Mouse (Mus musculus) cerebellum, adult 18-20 months (tissue): ENCODE data around the gene Mcu.

Experiments used
- DNase-seq, 2 experiments: peaks; one replicate each; pipeline ENCODE4 v3.0.0; 2021

Mcu gene

DNA sequence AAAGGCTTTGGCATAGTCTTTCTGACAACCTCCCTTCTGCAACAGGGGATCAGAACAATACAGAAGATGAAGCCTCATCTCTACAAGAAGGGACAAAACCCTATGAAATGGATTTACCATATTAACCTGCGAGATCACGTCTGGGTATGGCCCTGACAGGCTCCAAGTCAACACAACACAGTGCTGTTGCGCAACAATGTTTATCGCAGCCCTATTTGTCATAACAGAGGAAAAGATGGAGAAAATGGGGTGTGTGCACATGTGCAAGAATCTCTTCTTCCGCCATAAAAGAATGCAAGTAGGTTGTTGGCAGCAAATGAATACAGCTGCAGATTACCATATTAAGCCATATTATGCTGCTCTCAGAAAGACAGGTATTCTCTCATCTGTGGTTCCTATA is 88.7 kb downstream of the Mcu start:
- DNase-seq: no peak

DNA sequence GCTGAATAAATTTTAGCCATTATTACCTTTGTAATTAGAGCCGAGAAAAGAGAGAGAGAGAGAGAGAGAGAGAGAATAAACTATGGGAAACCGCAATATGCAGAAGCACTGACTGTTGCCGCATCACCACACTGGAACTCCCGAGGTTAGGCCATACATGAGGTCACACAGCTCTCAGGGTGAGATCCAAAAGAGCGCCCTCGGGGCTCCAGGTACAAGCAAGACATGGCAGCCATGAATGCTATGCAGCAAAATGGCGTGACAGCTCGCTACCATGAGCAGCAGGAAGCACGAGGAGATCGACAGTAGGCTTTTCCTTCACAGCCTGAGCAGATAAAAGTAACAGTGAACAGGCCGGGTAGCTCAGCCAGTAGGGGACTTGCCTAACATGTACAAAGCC is 89.2 kb downstream of the Mcu start:
- no peak for DNase-seq

- DNase-seq: no peak
These were observed 91.8 kb downstream of the Mcu start for GRCm38 (mm10) chr10:59524675-59525074.

GRCm38 (mm10) chr10:59523826-59524331 is 92.6 kb downstream of the Mcu start:
- no peak for DNase-seq

DNA sequence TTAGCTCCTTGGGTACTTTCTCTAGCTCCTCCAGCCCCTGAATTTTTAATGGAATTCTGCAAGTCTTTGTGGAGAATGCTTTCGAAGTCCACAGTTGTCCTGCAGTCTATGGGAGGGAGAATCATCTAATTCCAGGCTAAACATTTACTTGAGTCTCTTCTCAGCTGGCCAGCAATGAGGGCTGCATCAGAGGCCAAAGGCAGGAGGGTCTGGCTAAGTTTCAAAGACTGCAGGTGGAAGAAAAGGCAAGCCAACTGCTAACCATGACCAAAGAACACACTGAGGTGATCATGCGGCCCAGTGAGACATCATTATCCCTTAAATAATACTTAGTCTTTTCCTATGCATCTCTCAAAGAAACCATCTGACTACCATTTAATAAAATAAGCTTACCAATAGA is 95.8 kb downstream of the Mcu start:
- DNase-seq: peak; percentile 55 to 71

DNA sequence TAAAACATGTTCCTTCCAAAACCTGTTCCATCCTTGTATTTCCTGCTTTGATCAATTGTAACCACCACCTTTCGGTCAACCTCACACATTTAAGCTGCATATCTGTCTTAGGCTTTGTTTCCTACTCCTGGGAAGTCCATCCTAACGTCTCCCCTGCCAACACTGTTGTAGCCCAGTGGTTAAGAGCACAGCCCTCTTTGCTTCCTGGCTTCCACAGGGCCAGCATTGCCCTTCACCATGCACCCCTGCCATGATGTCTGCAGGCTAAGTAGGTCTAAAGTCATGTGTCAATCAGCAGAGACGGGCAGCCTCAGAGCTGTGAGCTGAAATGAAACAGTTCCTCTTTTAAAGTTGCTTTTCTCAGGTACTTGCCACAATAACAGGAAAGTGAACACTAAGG is 97.1 kb downstream of the Mcu start:
- no peak for DNase-seq

DNA sequence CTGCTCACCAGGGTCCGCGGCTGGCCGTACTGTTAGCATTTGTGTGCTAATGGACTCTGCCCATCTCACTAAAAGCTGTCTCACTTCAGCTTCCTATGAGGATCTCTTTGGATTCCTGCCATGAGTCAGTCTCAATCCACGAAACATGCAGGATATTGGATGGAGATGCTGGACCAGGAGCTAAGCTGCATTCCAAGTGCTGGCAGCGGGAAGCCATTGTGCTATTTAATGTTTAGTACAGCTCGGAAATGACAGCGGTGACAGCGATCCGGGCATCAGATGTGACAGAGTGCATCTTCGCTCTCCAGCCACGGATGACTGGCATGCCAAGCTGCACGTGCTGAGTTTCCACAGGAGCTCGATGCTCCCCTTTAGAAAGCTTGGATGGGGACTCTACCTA is 99.3 kb downstream of the Mcu start:
- DNase-seq: peak; percentile 58 to 68

GRCm38 (mm10) chr10:59514739-59515464 is 101.6 kb downstream of the Mcu start:
- no peak for DNase-seq

DNA sequence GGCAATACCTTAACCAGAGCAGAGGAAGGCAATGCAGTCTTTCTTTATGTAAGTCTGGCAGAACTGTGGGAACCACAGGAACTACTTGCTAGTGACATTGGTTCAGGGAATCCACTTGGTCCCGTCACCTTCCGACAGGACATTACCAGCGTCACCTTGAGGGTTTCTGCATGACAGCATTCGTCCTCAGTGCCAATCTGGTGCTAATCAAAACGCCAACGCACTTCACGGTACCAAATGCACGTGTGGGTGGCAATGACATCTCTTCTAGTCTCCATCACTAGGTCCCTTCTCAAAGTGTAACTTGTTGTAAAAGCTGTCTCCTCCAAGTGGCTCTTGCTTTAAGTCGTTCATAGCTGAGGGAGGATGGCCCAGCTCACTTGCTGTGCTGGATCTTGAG is 104.3 kb downstream of the Mcu start:
- no peak for DNase-seq

- DNase-seq: no peak
These were observed 105.0 kb downstream of the Mcu start for GRCm38 (mm10) chr10:59511427-59511963.

DNA sequence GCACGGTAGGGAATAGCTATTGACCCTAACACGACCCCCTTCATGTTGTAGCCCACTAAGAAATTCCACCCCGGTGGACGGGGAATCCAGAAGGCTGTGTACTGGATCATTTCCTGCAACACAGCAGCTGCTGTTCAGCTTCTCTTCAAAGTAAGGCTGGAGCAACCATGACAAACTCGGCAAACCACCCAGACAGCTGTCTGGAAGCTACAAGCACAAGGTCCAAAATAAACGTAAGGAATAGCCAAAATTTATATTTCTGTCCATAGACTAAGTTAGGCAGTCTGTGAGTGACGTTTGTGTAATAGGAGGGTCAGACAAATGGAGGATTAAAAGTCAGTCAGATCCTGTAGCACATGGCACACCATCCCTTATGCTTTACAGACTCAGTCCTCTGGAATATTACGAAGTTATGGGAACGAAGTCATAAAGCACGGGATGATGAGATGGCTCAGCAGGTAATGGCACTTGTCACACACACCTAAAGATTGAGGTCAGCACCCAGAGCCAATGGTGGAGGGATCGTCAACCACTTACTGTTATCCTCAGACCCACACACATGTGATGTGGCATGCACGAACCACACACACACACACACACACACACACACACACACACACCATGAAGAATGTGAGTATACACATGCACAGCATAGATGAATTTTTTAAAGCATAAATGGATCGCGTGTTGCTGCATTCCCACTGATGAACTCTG is 105.6 kb downstream of the Mcu start:
- DNase-seq: no peak

DNA sequence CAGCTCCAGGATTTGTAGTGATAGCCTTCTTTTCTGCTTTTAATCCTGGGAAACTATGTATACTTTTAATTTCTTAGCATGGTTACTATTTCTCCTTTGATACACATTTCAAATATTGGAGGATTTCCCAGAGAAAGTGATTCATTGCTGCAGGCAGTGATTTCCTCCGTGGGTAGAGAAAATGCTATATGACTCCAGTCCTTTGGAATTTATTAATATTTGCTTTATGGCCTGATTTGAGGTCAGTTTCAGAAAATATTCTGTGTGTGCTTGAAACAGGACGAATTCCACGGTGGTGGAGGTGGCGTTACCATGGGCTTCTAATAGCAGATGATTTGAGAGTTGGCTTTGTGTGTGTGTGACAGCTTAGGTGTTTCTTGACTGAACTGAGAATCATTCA is 107.3 kb downstream of the Mcu start:
- no peak for DNase-seq

DNA sequence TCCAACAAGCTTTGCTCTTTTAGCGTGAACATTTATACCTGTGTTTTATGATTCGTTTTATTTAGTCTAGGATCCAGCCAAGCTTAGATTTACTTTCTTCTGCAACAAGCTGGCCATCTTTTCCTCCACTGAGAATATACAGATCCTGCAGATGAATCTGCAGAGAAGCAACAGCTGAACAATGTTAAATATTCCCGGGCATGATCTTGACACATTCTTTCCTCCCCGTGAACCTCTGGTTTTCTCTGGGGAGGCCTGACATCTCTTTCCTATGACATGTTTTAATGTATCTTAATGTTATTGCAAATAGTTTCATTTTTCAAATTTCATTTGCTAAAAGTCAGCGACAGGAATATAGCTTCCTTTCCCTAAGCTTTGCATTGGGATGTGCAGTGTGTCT is 109.8 kb downstream of the Mcu start:
- DNase-seq: no peak

DNA sequence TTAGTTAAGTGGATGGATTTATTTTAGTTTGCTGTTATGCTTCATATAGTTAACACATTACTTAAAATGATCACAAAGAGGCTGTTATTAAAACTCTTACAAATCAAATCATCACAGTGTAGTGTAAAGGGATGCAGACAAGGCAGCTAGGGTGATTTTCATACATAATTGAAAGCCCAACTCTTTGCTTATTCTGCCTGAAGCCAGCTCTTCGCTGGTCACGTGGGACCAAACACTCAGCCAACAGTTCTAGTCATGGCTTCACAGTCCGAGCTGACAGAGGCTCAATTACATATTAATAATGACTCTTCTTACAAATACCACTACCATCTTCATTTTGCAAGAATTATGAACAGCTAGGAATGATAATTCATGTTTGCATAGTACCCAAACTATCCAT is 112.2 kb downstream of the Mcu start:
- peak in 1 of 2 experiments; percentile 28 for DNase-seq

GRCm38 (mm10) chr10:59503433-59504210 is 112.9 kb downstream of the Mcu start:
- no peak for DNase-seq

DNA sequence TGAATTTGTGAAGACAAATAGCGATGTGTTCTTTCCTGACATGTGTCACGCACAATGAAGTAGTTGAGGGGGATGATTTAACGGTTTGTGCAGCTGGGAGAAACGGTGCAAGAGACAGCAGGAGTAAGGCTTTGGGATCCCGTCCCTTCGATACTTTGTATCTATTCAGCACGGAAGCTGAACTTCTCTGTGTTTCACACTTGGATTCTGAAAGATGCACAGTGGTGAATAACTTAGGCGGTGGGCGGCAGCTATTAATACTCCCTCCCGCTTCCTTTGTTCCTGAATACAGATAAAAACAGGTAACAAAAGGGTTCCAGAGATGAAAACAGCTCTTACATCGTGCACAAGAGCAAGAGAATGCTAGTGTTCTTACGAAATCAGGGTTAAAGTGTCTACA is 114.1 kb downstream of the Mcu start:
- DNase-seq: no peak

- no peak for DNase-seq
These were observed 114.7 kb downstream of the Mcu start for GRCm38 (mm10) chr10:59501761-59502160.

GRCm38 (mm10) chr10:59500225-59500624 is 116.3 kb downstream of the Mcu start:
- DNase-seq: no peak

DNA sequence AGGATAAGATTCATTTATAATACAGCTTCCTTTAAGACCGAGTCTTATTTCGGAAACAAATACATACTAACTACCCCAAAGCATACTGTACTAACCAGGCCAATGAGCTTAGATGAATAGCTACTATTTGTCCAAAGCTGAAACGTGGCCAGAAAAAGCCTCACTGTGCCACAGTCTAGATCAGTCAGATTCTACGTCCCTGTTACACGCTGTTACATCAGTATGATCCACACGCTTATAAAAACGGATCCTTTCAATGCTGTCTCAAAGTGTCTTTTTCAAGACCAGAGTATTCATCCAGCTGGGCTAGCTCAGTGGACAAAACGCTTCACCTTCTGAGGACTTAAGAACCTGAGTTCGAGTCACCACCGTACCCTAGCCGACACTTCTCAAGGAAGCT is 119.5 kb downstream of the Mcu start:
- no peak for DNase-seq

DNA sequence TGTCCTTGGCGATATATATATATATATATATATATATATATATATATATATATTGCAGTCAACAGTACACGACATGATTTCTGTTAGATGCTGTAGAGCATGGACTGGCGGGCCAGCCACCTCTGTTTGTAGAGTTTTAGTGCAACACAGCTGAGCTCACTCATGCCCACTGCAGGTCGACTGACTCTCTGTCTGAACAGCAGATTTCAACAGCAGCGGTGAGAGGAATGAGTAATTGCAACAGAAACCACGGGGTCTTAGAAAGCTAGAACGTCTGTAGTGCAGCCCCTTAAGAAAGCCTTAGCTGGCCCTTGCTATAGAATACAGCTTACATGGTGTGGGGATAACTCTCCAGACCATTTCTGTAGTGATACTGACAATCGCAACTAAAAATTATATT is 121.6 kb downstream of the Mcu start:
- no peak for DNase-seq

DNA sequence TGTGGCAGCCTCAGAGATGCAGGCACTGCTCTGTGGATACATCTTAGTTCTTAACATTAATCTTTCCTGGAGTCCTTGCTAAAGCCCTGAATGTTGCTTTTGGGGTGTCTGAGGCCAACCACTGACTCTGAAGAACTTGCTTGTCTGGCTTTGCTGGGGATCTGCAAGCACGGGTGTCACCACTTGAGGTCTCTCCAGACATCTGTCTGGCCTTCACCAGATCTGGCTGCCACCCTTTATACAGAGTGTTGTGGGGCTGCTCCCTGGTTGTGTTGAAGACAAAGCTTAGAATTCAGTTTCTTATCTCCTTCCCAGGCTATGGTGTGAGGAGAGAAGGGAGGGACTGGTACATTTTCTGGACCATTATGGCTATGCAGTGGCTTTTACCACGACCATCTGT is 122.4 kb downstream of the Mcu start:
- DNase-seq: peak; percentile 38 to 55

GRCm38 (mm10) chr10:59490920-59491319 is 125.6 kb downstream of the Mcu start:
- peak; percentile 70 for DNase-seq

DNA sequence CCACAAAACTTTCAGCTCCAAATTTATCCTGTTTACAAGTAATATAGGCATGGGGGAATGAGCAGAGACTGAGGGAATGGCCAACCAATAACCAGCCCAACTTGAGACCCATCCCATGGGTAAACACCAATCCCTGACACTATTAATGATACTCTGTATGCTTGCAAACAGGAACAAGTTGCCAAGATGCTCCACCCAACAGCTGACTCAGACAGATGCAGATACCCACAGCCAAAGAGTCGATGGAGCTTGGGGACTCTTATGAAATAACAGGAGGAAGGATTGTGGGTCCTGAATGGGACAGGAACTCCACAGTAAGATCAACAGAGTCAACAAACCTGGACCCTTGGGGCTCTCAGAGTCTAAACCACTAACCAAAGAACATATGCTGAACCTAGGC is 127.1 kb downstream of the Mcu start:
- DNase-seq: no peak
